Mouse (Mus musculus): ENCODE data around the gene Zbtb38.

Zbtb38 gene

DNA sequence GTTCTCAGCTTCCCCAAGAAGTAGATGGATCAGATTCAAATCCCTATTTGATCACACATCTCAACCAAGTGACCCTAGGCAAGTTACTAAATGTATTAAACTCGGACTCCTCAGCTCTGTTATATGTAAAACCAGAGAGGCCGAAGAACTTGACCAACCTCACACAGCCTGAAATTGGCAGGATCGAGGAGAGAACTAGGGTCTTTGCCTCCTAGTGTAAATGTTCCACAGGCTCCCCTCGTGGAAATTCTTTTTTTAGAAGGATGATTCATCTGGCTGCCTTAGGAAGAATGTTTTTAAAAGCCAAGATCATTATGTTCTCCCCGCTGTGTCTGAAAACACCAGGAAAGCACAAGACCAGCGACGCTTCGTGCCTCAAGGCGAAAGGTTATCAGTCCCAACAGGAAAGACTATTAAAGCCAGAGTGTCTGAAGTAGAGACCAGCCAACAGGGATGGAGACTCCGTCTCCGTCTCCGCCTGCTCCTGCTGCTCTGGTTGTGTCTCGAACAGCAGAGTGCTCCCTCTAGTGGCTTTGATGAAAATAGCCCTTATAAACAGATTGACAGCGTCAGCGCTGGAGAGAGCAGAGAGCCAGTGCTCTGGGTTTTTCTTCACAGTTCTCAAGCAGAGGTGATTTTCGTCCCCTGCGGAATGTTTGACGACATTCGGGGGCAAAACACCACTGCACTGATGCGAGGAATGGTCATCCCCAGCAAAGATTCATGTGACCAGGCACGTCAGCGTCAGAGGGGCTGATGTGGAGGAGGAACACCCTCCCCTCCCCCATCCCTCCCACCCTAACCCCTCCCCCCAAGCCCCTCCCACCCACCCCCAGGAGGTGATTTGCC is 6.3 kb upstream of the Zbtb38 start:
- peak; percentile 59 to 74 for DNase-seq

DNA sequence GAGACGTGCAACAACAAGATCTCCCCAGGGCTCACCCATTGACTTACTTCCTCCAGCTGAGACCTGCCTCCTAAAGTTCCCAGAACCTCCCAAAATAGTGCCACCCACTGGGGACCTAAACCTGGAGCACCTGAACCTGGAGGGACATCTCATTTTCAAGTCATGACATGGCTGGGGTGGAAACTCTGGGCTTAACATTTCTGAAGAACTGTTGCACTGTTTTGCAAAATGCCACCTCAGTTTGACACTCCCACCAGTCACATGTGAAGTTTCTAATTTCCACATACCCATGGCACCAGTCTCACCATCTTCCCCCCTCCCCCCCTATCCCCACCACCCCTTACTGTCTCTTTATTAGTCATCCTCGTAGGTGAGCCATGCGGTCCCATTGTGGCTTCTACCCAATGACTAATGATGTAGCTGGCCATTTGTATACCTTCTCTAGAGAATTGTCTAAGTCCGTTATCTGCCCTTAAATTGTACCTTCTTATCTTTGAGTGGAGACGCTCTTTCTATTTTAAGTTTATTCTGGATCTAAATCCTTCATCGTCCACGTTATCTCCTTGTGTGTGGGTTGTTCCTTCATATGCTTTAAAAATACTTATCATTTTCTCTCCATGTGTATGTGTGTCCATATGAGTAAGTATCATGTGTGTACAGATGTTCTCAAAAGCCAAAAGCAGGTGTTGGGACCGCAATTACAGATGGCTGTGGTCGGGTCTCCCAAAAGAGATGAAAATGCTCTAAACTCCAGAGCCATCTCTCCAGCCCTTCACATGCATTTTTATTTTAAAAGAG is 4.2 kb upstream of the Zbtb38 start:
- DNase-seq: no peak

DNA sequence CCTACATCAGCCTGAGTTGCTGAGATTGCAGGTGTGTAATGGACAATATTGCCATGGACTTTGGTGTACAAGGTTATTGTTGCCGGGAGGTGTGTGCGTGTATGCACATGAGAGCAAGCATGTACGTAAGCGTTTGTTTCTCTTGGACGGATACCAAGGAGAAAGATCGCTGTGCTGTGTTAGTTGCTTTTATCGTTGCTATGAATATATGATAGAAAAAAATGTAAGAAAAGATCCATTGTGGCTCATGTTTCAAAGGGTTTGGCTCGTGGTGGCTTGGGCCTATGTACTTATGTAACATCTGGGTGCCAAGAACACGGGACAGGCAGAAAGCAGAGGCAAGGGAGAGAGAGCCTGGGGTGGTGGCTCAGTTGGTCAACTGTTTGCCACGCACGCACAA is 3.1 kb upstream of the Zbtb38 start:
- no peak for DNase-seq

DNA sequence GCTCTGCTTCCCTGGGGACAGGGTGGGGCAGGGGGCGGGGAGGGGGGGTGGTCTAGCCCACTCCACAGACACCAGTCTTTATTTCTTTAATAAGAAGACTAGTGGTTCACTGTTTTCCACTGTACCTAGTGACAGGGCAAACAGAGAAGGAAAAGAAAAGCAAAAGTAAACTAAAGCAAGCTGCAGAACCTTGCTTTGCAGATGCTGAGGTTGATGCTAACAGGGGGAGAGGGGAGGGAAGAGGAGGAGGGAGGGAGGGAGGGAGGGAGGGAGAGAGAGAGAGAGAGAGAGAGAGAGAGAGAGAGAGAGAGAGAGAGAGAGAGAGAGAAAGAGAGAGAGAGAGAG is 2.0 kb upstream of the Zbtb38 start:
- DNase-seq: no peak

DNA sequence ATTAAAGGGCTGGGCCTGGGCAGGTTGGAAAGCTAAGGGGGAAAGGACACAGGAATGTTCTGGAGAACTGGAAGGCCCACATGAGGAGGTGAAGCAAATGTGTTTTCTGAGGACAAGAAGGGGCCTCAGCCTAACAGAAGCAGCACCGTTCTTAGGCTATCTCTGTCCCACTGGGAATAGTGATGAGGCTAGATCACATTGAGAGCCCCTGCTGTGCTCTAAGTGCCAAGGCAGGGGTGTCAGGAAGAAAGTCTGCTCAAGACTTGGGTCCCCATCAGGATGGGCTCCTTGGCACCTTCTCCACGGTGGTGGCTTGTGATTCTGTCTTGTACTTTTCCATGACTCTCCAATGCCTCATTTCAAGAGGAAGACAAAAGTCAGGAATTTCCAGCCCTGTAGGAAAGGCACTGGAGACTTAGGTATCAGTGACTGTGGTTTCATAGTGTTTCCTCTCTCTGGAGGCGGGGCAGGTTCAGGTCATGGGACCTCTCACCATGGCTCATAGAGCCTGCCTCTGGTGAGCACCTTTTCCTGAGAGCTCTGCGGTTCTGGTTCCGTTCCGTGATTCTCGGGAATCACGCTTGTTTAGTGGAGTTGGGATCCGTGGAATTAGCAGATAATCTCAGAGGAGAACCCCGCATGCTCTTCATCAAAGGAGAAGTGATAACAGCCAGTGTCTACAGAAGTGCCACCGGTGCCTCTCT is 1.4 kb upstream of the Zbtb38 start:
- no peak for DNase-seq

DNA sequence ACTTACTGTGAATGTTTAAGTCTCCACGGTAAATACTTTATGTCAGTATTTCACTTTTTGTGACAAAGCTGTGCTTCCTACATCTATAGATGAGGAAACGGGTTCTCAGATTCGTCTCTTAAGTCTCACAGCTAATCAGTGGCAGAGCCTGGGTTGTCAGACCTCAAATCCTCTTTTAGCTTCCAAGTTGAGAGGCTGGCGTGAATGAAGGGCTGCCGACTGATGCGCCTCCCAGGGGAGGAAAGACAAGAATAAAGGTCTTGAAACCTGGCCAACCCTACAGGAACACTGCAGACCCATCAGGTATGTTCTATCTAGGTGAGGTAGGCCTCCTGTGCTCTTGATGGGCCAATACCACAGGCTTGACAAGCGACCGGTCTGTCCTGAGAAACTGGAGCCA is 761 bp upstream of the Zbtb38 start:
- no peak for DNase-seq

DNA sequence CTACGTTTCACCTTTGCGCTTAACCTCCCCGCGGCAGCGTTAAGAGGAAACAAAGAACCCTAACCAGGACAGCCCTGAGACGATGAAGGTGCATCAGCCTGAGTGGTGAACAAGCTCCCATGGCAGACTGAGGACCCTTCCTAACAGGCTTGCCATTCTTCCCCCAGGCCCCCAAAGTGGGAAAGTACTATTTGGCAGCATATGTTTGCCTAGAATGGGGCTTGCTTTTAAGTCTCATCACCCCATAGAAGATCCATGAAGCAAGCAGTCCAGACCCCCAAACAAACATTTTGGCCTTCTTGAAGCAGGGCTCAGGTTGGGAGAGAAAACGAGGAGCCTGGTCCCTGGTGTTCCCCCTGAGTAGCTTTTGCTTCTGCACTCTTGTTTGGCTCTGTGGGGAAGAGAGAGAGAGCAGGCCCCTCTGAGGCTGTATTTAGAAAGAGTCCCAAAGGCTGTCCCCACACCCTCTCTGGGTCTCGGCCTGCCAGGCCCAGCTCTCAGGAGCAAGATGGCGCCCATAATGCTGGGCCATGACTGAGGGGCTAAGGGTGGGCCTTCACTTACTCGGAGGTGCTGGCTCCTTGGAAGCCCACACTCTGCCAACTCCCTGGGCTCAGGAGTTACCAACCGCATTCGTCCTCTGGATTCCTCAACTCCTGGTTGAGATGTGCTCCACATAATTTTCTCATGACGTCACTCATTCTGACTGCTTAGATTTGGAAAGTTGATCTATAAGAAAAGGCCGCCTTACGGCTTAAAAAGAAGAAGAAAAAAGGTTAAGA is 619 bp downstream of the Zbtb38 start:
- no peak for DNase-seq

DNA sequence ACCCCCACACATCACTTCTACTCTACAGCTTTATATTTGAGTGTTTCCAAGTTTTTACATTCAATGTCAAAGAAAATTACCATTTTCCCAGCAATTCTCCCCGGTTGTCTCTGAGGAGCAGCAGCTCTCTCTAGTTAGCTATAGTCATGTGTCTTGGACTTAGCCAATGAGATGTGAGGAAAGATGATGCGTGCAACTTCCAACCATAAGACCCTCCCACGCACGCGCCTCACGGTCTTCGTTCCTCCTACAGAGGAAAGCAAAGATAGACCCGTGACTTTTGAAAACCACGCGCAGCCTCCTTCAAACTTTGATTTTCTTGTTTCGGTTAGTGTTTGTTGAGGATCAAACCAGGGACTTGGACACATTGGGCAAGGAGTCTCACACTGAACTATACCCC is 2.0 kb downstream of the Zbtb38 start:
- DNase-seq: no peak

DNA sequence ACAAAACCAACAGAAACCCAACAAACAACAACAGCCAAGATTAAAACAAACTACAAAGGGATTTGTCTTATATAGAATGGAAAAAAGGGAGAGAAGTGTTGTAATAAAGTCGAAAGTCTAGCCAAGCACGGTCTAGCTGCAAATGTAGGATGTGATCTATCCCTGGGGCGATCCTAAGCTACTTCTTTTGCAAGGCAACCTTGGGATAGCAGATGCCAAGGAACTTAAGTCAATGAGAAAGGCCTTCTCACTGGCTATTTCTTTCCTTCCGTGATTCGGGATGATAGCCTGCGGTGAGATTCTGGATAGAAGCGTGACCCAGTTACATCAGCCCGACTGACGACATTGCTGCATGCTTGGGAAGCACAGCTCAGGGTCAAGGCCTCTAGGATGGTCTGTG is 6.1 kb downstream of the Zbtb38 start:
- DNase-seq: no peak

DNA sequence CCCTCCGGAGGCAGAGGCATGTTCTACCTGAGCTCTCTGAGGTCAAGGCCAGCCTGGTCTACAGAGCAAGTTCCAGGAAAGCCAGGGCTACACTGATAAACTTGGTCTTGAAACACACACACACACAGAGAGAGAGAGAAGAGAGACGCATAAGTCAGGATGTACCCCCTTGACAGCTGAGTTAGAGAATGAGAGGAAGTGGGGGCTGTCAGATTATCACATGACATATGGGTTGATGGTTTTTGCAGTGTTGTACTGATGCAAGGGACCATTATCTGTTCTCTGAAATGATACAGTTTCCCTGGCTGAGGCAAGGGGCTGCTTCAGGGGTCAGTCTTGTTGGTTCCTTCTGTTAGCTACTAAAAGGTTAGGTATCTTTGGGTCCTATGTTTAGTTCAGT is 7.7 kb downstream of the Zbtb38 start:
- no peak for DNase-seq

DNA sequence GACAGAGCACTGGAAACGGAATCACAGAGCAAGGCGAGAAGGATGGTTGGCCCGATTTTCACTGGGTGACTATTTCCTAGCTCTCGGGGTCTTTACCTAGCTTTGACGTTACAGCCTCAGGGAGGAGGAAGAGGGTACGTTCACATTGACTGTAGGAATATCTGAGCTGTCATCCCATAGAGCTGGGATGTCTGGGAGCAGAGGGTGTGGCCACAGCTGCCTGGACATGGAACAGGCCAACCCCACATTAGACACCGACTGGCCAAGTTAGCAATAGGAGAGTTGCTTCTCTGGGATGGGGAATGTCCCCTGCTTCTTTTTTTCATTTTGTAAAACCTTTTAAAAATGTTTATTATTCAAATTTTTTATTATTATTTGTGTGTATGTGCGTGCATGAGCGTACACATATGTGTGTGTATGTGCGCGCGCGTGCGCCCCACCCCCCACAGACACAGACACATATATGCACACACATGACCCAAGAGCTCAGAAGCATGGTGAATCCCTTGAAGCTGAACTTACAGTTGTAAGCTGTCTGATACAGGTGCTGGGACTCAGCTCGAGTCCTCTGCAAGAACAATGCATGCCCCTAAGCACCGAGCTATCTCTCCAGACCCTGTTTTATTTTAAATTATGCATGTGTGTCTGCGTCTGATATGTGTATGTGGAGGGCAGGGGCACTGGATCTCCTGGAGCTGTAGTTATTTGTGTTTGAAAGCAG is 11.1 kb downstream of the Zbtb38 start:
- no peak for DNase-seq

DNA sequence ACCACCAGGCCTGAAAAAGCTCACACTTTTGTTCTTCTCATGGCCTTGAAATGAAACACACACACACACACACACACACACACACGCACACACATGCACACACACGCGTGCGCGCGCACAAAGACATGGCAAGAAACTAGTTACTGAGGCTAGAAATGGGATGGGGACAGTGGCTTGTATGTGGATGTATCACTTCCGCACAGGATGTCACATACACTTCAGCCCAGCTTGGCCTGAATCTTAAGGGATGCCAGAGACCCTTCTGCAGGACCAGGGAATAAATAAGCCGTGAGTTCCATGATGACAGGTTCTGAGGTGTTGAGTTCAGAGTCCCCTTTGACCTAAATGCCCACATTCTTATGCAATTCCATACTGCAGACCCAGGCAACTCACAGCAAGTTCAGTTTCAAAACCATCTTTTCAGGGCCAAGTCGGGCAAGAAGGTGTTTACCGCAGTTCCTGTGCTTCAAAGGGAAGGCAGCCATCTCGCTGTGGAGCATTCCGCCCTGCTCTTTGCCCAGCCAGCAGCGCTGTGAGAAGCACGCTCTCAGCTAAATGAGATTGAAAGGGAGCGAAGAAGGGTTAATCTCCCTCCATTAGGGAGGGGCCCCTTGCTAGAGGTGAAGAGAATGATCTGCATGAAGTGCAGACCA is 11.8 kb downstream of the Zbtb38 start:
- no peak for DNase-seq

DNA sequence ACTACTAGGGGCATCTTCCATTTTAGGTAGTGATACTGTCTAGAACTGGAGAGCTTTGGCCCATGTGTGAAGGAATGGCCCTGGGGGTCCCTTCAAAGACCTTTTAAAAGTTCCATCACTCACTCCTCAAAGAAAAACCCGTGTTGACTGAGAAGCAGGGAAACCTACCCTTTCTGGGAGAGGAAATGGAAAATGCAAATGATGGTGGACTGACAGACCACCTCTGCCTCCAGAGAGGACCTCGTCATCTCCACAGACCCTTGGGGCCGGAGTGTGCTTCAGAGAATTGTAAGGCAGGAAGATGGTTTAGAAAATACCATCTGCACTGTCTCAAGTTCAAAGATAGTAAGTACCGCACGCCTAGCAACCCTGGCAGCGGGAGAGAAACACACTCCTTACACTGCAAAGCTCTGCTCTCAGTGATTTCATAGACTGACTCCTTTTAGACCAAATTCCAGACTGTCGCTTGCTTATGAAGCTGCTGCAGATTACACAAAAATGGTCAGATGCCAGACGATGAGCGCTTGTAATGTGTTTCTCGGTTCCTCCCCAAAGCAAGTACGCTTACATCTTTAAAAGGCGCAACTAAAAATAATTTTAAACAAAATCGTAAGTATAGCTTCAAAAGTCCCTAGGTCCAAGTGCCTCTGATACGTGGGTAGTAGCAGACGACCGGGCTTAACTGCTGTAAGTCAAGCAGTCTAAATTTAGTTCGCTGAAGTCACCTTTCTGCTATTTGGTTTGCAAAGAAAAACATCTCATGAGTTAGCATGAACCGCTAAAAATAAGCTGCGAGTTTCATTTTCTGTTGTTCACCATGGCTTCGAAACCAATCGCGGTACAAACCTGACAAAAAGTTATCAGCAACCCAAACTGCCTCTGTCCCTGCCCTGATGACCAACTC is 12.6 kb downstream of the Zbtb38 start:
- no peak for DNase-seq

DNA sequence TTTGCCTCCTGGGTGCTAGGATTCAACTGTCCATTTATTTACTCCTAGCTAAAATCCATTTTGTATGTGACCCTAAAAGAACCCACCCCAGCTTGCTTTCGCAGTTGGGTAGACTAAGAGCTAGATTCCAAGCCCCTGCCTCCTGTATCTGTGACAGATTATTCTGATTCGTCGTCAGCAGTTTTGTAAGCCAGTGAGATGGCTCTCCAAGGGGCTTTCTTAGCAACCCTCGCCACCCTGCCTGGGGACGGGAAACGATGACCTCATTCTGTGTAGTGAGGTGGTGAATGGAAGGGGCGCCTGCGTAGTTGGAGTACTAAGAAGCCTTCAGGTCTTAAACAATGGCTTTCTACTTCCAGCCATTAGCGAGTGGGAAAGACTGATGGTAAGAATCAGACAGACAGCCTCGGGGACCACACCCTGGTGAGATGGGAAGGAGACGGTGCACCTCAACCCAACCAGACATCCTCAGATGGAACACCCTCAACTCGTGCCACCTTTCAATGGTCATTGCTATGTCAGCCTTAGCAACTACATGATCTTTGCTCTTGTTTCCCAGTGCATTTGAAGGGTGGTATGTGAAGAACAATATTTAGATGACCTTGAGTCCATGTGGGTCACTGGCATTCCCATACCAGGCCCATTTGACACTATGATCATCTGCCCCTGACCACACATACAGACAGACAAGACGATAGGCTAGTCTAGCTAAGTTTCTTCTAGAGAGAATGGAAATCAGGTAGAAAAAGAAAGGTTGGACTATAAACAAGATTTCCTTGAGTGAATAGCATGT is 13.9 kb downstream of the Zbtb38 start:
- DNase-seq: no peak

DNA sequence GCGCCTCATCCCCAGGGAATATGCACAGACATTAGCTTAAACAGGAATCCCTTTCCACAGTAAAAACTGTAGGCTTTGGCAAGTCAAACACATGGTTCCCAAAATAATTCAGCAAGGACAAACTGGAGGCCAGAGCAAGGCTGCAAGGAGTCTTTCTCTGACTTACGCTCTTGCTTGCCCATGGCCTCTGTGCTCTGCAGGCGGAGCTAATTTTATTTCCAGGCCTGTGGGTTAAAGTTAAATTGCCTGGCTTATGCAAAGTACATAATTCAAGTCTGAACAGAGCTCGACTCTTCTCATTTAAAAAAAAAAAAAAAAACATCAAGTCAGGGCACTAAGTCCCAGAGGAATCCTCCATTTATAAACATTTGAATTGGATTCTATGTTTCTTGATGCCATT is 16.7 kb downstream of the Zbtb38 start:
- DNase-seq: no peak

DNA sequence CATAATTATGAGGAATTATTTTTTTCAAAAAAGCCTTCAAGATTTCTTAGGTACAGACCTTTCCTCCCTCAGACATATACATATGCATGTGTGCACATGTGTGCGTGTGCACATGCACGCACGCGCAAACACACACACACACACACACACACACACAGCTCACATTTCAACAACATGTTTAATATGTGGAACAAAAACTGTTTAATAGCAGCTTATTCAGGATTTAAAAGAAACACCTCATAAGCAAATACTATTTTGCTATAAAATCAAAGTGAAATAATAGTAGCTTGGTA is 19.3 kb downstream of the Zbtb38 start:
- DNase-seq: no peak

DNA sequence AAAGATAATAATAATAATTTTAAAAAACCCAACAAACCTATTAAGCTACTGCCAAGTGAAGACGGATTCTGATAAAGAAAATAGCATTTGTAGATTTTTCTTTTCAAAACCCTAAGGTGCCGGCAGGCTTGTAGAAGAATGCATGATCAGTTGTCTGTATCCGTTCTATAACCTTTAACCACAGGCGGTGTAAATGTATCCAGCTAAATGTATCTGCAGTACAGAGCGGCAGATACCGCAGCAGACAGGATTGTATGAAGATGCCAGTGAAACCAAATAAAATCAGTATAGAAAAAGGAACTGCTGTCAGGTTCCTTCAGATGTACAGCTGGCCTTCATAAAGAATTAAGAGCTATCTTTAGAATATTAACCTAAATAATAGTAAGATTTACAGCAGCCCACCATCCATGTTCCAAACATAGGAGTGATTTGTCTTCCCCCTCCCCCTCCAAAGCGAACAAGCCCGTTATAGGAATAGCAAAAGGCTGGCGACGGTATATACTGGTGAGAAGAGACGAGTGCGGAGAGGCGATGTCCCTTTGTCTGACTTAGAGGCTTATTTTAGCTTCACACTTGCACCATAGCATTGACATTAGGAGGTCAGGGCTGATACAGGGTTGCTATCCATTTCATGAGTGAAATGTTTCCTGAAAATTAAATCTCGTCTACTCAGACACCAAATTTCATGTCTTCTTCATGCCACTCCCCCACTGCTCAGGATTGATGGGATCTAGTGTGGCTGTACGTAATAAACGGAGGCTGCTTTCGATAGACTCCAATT is 19.8 kb downstream of the Zbtb38 start:
- no peak for DNase-seq

DNA sequence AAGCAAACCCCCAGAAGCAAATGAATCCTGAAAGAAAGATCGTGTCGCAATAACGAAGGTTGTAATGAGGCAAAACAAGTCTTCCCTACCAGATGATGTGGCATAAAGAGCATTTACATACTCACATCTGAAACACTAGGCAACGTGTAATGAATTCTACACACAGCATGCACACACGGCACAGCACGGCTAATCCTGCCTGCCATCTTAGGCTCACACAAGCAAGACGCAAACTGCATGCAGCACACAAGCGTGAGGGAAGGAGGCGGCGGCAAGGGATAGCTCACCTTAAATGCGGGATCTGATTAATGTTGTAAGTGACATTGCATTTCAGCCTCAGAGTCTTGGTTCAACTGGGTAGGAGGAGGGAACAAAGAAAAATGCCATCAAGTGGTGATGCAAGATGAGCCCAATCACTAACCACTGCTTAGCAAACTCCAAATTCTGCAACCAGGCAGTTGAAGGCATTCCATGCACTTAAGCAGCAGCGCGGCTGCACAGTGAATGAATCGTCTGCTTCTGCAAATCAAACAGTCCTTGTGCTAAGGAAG is 20.6 kb downstream of the Zbtb38 start:
- DNase-seq: no peak

Measured in cerebellum, postnatal 36 days (tissue).